Mouse (Mus musculus) CH12.LX (cell line): ENCODE data around the gene Cryge.

ENCODE experiments used
- MAX ChIP-seq: IDR thresholded peaks from 2 replicates; pipeline ENCODE4 v1.6.1; 2011; ENCODE audit warnings: low read length, improper control_type of control experiment
- POLR2A ChIP-seq: IDR thresholded peaks from 2 replicates; pipeline ENCODE4 v1.6.1; 2011; ENCODE audit warnings: low read depth, mild to moderate bottlenecking, improper control_type of control experiment, low read length
- SMC3 ChIP-seq: IDR thresholded peaks from 2 replicates; pipeline ENCODE4 v1.6.1; 2011; ENCODE audit warnings: low read depth, low read length, improper control_type of control experiment

- TF ChIP-seq POLR2A: no peak
- TF ChIP-seq MAX: no peak
- TF ChIP-seq SMC3: no peak
Measured at GRCm38 (mm10) chr1:65043433-65043832, 7.5 kb downstream of the Cryge start.
